Mouse (Mus musculus) v-Abl transformed pro-B cells (cell line): ENCODE data around the gene Adgrd1.
"Not testable (repeated sequence)": the region's sequence is repeated elsewhere in the genome, so short reads cannot be mapped to it uniquely, and the experiment has no call there.

ENCODE experiments used
- in situ Hi-C, 2 experiments: fragments of 400-800 bp; cut with MboI; formaldehyde crosslinking; loops; one replicate each; pipeline ENCODE4 v1.15.1; 2025; ENCODE audit not compliant: unreplicated experiment in 2 of 2

The Adgrd1 gene

DNA sequence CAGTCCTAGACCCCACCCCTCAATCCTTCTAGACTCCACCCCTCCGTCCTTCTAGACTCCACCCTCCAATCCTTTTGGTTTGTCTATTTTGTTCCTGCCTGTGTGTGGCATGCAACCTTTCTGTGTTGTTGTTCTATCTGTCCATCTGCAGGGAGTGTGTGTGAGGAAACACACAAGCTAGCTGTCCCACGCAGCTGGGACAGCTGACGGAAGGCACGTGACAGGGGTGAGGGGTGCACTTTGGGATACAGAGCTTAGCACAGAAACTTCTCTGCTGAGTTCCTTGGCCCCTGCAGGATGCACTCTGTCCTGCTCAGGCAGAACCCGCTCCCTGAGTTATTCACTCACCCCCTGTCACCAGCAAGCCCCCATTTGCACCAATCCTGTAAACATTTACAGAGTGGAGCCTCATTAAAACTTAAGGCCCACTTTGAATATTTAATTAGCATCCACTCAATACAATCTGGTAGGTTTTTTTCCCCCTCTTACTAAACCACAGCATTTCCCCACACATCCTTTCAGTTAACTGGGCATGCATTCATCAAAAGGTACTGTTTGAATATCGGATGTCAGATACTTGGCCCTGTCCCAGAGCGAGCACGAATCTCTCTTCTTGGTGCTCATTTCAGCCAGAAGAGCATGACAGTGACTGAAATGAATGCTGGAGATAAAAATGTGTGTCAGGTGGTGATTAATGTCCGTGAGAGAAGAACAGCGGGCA, 4.0 kb upstream of the Adgrd1 start:
- in situ Hi-C loops: no loop called here

GRCm38 (mm10) chr5:129093158-129093557, 3.4 kb upstream of the Adgrd1 start:
- in situ Hi-C loops: no loop called here

DNA sequence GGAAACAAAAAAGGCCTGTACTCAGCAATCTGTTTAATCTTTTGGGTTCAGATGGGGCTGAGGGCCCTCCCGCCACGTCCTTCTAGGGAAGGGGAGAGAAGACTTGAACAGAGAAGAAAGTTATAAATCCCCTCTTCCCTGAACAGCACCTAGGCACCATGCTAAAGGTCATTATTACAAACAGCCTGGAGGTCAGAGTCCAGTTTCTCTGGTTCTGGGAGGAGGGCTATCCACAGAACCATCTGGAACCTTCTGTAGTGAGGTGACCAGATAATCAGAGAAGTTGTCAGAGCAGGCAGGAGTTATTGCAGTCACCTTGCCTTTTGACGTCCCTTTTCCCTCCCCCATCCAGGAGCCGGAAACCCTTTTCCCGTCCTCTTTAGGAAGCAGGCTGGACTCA, 2.3 kb upstream of the Adgrd1 start:
- in situ Hi-C loops: no loop called here

DNA sequence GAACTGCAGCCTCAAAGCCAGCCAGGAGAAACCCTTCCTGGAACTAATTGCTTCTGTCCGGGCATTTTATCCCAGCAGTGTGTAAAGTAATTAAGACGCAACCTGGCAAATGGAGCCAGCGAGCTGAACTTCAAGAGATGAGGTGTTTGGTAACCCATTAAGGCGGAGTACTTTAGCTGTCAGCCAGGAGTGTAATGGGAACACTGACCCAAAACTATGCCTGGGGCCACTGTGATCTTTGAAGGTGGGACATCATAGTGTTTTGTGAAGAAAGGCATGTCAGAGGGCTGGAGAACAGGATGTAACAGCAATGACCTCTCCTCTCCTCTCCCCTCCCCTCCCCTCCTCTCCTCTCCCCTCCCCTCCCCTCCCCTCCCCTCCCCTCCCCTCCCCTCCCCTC, 7.5 kb downstream of the Adgrd1 start:
- in situ Hi-C loops: no loop called here

- in situ Hi-C loops: no loop called here
Measured at GRCm38 (mm10) chr5:129111729-129112128, 15.2 kb downstream of the Adgrd1 start.

DNA sequence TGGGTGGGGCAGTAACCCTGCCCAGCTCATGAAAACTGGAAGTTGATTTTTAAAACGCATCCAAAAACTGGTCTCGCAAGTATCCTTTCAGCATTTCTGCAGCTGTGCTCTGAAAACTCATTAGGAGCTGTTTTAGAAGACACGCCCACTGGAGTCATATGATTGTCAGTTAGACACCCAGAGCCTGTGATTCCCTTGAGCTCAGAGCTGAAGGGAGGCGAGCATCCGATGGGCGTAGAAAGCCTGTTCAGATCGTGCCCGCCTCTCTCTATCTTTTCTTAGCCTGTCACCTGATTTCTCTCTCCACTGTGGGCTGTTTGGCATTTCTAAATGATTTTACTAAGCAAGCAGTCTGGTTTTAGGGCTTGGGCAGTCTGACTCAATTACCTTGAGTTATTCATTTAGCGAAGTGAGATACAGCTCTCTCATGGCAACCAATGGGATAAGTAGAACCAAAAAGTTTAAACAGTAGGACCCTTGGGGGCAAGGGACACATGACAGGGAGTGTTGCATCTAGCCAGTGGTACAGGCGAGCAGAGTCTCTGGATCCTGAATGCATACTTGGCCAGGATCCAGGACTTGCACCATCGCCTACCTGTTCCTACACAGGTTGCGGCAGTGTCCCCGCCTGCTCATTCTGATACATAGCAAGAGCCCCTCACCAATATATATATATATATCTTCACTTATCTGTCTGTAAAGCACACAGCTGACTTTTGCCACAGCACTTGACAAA, 17.4 kb downstream of the Adgrd1 start:
- in situ Hi-C loops: no loop called here

- in situ Hi-C loops: no loop called here
Measured at GRCm38 (mm10) chr5:129116299-129116698, 19.7 kb downstream of the Adgrd1 start.

GRCm38 (mm10) chr5:129117593-129118113, 21.1 kb downstream of the Adgrd1 start:
- in situ Hi-C loops: no loop called here

- in situ Hi-C loops: no loop called here
Measured at GRCm38 (mm10) chr5:129118523-129118922, 22.0 kb downstream of the Adgrd1 start.

DNA sequence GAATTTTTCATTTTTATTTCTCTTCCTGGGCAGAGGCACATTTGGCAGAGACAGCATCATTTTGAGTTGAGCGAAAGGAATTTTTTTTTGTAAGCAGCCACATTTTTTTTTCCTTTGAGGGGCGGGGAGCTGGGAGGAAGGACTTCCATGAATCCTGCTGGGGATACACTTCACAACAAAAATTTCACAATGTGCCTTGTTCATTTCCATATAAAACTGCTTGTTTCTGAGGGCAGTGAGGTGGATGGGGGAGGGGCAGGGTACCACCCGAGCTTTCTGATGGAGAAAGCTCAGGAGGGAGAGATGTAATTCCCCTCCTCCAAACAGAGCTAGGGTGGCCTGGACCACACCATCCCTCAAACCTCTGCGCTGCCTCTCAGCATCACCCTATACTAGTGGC, 22.6 kb downstream of the Adgrd1 start:
- in situ Hi-C loops: no loop called here

DNA sequence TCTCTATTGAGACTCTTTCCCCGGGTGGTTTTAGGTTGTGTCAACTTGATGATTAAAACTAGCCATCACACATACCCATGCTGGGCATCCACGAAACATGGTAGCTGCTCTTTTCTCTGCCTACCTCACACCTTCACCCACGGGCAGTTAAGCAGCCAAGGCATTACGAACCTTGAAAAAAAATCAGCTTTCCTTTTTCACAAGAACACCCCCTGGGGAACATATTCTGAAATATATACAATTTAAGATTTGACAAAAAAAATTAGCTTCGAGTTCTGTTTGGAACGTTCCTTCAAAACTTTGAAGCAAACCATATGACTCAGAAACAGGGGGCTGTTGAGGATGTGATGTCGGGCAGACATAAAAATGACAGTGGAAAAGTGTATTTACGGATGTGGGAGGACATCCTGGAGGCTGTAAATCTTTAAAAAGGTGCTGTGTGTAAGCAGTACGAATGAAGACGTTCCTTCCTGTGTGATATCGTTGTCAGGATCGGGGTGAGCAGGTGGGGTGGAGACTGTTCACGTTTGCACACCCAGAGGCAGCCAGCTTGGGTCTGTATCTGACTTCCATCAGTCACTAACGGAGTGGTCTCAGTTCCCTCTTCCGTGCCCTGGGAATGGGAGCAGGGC, 25.2 kb downstream of the Adgrd1 start:
- in situ Hi-C loops: no loop called here

DNA sequence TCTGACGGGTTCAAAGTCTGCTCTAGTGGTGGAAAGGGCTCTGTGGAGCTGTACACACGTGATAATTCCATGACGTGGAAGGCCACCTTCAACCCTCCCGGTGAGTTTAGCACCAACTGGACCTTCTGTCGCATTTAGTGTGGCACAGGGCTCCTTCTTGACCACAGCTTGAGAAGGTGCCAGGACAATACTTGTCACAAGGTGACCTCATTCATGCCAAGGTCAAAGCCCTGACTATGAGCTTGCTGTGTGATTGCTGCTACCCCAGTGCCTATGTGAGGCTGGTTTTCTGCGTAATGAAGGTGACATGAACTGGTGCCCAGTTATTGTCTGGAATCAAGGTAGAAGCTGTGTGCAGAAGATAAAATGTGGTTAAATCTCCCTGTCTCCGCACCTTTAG, 25.9 kb downstream of the Adgrd1 start:
- in situ Hi-C loops: no loop called here

GRCm38 (mm10) chr5:129124070-129124828, 27.7 kb downstream of the Adgrd1 start:
- in situ Hi-C loops: no loop called here

DNA sequence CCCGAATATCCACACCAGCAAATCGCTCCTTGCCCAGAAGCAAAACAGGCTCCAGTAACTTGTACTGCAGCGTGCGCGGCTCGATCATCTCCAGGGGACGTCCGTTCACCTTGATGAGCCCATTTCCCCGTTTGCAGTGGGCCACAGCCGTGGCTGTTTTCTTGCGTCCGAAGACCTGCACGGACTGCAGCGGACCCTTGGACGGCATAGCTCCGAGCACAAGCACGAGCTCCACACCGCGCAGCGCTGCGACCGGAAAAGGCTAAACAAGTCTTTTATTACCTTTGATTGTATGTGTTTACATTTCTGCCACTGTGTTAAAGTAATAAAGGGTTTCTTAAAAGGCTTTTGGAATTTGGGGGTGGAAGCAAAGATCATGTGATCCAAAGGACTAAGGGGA, 31.8 kb downstream of the Adgrd1 start:
- in situ Hi-C loops: not testable (repeated sequence)

DNA sequence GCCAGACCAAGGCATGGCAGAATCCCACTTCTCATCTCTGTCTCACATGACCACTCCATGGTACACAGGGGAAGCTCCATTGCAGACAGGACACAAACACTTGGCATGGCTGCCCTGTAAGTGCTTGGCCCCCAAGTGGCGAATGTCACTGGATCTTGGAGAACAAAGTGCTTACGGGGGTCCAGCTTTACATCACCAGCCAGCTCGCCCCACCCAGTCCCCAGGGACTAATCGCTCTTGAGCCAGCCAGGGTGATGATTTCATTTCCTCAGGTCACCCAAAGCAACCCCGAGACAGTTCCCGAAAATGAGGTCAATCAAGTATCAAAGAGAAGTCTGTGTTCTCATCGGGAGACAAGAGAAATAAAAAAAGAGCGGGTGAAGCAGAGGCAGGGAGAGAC, 33.8 kb downstream of the Adgrd1 start:
- in situ Hi-C loops: no loop called here

GRCm38 (mm10) chr5:129137405-129137804, 40.9 kb downstream of the Adgrd1 start:
- in situ Hi-C loops: no loop called here

DNA sequence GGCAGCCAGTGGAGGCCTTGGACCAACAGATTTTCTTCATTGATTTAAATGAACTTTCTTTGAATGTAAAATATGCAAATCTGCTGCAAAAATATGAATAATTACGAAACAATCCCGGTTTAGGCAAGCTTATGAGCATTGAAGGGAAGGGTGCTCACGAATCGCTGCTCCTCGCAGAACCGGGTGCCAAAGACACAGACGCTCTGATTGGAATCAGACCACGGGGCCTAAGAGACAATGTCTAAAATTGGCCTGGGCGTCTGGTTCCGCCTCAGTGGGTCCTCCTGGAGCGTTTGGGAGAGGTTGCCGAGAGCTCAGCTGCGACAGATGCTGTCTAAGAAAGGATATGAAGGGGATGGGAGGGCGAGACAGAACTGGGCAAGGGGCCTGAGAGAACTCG, 42.0 kb downstream of the Adgrd1 start:
- in situ Hi-C loops: no loop called here

DNA sequence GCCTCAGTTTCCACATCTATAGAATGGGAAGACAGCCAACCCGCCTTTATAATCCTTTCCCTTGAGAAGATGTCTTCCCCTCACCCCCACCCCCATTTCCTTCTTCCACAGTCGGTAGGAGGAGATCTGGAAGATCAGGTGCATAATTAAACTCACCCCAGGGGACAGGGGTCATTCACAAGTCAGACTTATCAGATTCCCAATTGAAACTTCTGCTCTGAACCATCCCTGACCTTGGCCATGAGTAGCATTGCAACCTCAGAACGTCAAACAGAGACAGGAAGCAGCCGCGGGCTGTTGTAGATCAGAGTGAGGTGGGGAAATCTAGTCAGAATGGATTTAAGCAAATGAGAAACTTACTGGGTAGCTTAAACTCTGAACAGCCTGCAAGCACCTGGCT, 46.3 kb downstream of the Adgrd1 start:
- in situ Hi-C loops: no loop called here

GRCm38 (mm10) chr5:129145307-129145935, 48.9 kb downstream of the Adgrd1 start:
- in situ Hi-C loops: no loop called here

- in situ Hi-C loops: no loop called here
Measured at GRCm38 (mm10) chr5:129146892-129147509, 50.5 kb downstream of the Adgrd1 start.
